Mouse (Mus musculus) Muller cell, postnatal 12 days (primary cell): ENCODE results near the gene Ninj1.
A peak's percentile ranks its signal among the peaks of the same experiment; 100 is the strongest.

Experiments
- DNase-seq: peaks from one replicate; pipeline ENCODE4 v3.0.0-alpha.2; 2015; ENCODE audit errors: inconsistent ontology term

Gene Ninj1

DNA sequence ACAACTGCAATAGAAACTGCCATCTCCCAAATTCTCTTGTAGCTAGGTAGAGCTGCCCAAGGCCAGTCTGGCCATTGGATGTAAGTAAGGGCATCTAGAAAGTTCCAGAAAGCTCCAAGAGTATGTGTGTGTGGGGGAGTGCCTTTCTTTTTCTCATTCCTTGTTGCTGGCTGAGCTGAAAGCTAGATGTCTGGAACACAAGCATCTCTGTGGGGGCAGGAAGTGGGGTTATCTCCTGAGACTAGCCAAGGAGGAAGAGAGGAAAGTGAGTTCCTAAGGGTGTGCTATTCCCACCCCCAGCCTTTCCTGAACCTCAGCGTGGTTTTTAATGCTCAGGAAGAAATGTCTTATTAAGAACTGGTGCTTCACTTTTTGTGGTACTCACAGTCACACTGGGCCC lies 15.6 kb upstream of the Ninj1 start:
- no peak for DNase-seq

DNA sequence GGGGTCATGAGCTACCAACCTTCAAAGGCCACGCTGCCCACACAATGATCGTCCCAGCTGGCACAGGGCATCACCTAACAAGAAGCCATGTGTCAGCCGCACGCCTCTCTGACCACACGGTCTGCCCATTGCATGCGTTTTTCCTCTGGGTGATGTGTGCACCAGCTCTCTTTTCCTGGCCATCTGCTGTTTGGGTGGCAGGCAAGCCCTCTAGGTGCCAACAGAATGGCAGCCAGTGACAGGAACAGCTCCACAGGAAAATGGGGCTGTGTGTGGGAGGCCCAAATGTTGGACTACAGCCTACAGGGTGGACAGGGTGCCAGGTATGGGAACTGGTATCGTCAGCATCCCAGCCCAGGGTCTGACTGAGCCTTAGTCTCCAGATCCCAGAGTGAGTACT lies 14.9 kb upstream of the Ninj1 start:
- no peak for DNase-seq

DNA sequence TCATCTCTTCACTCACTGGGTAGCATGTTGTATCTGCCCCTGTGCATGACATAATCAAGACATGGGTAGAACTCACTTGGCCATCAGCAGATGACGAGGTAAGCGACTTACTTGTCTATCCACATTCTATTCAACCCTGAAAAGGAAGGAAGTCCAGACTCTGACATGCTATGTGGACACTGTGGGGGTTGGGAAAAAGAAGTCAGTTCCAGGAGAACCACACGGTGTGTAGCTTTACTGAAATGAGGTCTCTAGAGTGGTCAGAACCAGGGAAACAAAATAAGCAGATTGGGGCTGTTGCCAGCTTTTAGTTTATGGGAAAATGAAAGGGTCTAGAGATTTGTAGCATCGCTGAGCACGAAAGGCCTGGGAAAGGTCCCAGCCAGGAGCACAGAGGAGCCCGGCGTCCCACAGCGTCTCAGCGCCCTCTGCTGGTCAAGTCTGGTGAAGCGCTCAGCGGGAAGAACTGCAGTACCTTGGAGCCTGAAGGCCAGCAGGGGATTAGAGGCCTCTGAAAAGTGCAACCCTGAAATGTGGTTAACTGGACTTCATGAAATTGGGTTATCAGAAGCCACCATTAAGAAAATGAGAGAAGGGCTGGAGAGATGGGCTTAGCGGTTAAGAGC lies 14.2 kb upstream of the Ninj1 start:
- DNase-seq = peak; percentile 82

DNA sequence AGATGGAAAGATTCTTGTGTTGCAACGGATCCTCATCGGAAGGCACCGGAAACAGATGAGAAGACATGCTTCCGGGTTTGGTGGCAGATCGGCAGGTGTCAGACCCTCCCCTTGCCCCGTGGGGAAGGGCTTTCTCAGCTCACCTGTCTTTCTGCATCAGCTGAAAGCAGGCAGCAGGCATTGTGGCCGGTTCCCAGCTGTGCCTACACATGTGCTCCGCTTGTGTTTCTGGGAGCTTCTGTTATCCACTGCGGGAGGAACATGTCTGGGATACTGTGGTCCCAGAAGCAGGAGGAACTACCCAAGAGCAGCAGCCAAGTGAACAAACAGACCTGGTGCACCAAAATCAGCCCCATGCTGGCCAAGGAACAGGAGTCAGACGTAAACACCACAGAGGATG lies 11.8 kb upstream of the Ninj1 start:
- no peak for DNase-seq

DNA sequence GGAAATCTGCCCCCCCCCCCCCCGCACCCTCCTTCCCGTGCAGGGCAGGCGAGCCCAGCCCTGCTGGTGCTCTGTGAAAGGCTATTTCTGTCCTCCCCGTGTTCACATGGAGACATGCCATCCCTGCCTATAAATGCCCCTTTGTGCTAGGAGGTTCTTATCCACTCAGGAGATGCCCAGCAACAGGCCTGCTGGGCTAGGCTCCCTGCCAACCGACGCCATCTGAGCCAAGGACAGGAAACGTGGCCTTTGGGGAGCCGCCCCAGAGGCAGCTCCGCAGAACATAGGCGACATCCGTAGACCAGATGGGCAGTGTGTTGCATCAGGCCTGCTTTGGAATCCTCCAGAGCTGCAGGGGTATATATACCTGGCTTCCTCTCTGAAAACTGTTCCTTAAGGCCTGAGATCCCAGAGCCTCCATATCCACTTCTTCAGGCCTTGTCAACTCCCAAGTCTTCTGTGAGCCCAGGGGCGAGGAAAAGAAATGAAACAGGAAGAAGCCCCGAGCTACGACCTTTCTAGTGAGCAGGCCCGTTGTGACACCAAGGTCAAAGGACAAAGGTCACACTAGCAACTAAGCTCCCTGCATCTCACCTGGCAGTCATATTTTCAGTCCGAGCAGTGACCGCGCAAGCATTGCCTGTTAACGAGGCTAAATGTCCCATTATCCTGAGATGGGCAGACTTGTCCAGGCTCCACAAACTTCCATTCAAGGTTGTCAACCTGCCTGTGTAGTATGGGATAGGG lies 8.3 kb upstream of the Ninj1 start:
- peak; percentile 90 for DNase-seq

DNA sequence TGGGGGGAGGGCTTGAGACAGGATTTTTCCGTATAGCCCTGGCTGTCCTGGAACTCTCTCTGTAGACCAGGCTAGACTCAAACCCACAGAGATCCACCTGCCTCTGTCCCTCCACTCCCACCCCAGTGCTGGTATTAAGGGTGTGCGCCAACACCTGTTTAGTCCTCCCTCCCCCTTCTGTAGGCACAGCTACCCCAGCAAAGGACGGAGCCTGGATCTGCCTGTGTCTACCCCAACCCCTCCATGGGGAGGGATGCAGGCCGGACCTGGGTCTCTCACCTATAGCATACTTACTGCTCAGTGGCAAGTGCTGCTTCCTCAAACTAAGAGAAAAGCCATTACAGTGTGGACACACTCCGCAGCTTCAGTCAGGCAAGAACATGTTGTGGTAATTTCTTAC lies 7.0 kb upstream of the Ninj1 start:
- DNase-seq = no peak

DNA sequence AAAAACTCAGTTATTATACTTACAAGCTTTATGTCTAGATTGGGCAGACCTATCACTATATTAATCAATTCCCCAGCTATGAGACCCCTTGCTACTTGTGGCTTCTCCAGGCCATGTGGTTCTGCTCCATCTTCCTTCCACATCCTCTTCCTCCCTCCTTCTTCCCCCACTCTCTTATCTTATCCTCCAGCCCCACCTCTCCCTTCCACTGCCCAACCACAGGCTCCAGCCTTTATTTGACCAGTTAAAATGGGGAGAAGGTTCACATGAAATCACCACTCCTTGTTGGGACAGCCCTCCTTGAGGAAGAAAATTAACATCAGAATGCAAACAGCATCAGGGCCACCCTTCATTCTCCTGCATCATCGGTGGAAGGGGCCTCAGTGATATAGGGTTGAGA lies 6.6 kb upstream of the Ninj1 start:
- DNase-seq = no peak

DNA sequence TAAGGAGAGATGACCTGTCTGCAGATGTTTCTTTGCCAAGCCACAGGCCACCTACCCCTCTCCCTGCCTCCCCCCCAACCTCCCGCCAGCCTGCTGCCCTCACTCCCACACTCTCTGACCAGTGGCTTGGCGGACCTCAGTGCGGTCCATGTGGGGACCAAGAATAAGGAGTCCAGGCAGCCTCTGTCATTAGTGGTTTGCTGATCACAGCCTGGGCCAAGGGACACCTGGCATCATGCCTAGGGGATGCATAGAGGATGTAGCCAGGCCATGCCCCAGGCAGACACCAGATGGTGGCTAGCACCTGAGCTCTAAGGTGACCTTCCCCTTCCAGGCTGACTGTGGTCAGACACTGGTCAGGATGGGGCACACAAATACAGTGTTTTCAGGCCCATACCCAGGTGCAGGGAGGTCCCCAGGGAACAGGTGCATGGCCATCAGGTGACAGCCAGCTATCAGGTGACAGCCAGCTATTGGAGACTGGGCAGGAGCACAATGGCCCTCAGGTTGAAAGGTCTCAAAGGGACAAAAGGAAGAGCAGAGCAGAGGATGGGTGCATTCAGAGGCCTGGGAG lies 5.8 kb upstream of the Ninj1 start:
- peak; percentile 60 for DNase-seq

DNA sequence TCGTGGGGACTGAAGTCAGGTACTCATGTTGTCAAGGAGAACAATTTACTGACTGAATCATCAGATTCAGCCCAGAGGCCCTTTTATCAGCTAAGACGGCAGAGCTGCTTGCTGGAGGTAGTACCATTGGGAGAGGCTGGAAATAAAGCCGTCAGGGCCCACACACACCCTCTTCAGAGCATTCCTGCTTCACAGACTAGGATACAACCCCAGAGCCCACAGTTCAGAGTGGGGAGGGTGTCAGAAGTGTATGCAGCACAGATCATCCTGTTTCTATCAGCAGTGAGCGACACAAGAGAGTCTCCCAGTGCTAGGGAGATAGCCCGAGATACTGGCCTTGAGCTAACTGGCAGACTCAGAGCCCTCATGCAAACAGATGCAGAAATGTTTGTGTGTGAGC lies 4.1 kb upstream of the Ninj1 start:
- no peak for DNase-seq

DNA sequence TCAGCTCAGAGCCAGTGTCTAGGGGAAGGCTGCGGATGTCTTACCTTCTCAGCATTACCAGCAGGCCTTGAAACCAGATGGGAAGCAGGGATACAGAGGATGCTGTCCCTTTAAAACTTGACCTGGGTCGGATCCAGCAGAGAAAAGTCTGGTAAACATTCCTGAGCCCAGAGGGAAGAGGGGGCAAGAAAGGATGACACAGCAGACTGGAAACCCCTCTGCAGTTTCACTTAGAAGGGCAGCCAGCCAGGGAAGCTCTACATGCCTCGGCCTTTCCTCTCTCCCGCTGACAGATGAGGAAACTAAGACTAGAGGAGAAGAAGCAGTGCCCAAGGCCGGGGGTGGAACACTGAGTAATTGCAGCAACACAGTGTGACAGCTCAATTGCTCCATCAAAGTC lies 3.6 kb upstream of the Ninj1 start:
- no peak for DNase-seq

DNA sequence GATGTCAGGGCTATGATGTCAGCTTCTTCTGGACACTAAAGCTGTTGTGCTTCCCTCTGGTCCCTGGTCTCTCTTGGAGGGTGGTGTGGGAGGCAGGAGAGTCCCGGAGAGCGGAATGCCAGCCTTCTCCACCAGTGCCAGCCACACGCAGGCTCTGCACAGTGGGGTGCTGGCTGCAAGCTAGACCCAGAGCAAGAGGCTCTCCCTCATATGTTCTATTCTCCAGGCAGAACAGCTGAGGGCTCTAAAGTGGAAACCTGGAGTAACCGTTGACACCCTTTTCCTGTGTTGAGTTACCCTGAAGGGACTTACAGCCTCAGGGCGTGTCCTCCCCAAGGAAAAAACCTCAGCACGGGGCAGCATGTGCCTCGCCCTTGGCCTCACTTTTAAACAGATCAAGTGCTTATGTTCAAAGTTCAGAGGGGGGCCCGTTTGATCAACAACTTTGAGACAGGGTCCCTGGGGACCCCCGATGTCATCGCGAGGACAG lies 442 bp upstream of the Ninj1 start:
- no peak for DNase-seq

DNA sequence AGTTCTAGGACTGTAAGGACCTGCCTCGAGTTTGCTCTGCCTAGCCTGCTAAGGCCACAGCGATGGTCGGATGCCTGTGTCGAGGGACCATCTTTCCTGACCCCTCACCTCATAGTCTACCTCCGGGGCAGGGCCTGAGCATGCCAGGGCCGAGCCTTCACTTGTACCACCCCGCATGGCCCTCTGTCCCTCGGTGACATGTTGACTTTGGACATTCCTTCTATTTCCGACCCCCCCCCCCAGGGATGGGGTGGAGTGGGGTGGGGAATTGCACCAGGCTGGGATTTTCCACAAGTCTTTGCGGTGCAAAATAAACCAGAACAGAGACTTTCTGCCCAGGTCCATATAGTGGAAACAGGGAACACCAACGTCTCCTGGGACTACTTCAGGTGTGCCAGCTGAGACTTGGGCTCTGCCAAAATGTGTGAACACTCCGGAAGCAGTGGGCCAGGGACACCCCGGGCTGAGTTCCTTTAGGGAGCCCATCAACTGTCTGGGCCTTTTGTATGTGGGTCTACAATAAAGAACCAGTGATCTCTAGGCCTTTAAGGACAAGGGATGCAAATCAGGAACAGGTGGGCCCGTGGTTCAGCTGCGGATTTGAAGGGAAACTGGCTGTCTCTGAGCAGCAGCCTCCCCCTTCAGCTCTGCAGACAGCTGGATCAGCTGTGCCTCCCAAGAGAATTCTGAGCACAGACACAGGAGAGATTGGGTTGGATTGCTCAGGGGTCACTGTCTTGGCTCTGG lies 1.1 kb downstream of the Ninj1 start:
- DNase-seq = no peak

DNA sequence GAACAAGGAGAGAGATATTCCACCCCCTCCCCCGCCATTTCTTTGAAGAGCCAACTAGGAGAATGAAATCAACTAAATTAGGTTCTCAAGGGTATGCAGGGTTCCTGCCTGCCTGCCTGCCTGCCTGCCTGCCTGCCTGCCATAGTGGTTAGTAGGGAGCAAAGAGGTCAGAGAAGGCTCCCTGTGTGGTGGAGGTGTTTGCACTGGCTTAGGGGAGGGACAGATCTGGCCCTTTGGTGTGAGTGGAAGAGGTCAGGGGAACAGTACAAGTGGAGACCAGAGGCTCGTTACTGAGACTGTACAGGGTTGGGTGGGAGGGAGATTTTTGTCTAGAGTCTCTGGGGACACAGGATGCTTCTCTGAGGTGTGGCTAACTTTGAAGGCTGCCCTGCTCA lies 1.7 kb downstream of the Ninj1 start:
- DNase-seq = no peak

DNA sequence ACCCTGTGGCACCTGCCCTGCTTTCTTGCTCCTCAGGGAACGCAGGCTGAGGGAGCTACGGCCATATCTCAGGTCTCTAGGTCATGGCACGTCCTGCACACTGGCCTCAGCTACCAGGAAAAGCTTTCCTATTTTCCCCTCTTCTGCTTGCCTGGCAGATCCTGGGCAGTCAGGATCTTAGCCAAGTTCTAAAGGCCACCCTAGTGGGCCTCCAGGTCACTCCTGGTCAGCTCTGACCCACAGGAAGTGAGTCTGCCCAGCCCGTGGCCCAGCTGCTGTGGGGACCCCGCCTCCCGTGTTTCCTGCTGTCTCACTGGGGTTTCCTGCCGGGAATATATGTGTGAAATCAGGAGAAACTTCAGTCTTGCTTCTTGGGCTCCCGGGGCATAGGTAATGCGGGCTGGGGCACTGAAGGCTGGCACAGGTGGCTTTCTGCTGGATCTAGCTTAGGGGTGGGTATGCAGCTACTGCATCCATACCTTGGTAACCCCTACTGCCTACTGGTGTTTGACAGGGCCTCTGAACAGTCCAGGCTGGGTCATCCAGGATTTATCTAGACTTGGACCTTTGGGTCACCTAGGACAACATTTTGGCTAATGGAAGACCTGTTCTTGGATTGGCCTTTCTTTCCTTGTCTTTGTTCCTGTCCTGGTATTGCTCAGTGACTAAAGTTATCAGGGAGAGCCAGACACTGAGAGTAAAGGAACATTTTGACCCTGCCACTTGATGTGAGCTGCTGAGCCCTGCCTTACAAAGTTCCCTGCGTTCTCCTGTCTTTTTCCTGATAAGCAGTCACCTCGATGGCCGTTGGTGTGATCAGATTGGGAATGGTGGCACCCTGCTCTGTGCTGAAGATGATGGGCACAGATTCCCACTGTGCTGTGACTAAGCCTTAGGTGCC lies 2.9 kb downstream of the Ninj1 start:
- DNase-seq = no peak

DNA sequence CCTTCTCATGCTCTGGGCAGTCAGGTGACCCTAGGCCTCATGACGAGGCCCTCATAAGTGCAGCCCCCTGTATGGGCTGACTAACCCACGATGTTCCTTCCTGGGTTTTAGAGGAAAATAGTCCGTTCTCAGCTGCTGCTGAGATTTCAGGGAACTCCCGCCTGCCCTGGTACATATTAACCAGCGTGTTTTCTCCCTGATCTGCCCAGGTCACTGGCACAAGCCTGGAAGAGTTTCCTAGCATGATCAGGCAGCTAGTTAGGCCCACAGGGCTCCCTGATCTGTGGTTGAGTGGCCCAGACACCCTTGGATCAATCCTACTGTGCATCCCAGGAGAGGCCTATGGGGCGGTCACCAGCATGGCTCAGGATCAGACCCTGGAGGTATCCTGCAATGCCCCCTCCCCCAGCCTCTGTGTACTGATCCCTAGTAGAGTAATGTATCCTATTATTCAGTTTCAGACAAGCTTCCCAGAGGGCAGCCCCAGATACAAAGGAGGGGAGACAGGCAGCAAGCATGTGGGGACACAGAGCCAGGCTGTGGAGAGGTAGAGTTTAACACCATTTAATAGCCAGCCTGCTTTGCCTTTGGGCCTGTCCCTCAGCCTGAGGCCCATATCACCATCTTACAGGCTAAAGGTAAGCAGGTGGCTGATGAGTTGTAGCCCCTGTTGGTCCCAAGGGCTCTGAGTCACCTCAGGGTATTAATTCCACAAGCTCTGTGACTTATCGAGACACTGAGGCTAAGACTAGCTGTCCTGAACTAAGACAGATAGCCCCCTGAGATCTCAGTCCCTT lies 3.8 kb downstream of the Ninj1 start:
- no peak for DNase-seq

DNA sequence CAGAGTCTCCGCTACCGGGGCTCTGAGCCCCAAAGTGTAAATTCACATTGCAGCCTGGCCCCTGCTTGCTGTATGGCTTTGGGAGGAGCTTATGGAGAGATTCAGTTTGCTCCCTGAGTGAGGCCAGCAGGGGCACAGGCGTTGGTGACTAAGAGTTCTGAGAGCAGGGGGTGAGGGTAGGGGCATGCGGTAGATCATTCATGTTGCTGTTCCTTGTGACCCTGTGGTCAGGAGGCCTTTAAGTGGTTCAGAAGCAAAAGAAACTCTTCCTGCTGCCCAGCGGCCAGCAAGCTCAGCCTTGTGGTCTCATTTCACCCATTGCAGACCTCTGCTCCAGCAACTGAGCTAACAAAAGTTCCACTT lies 4.4 kb downstream of the Ninj1 start:
- DNase-seq = peak; percentile 66

DNA sequence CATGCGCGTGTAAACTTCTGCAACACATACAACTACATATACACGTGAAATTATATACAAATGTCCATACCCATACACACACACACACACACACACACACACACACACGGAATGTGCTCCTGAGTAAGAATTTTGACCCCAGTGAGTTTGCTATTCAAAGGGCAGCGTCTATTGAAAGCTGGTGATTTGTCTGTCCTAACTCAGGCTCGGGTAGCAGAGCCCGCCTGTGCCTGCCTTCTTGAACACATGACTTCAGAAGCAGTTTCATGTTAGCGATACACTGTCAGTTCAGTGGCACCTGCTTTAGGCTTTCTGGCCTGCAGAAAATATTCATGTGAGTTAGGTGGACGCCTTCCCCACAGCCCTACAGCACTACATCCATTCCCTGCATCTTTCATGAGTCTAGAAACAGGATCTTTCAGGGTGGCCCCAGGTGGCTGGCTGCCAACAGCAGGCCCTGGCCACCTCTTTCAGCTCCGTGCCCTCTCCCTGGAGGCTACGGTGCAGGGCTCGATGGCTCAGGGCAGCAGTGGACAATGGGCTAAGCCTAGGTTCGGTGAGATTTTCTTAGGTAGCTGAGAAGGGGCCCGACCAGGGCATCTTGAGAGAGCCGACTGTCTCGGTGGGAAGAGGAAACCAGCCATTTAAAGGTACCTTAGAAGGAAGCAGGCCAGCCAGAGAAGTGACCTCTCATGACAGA lies 5.0 kb downstream of the Ninj1 start:
- DNase-seq = peak; percentile 24

DNA sequence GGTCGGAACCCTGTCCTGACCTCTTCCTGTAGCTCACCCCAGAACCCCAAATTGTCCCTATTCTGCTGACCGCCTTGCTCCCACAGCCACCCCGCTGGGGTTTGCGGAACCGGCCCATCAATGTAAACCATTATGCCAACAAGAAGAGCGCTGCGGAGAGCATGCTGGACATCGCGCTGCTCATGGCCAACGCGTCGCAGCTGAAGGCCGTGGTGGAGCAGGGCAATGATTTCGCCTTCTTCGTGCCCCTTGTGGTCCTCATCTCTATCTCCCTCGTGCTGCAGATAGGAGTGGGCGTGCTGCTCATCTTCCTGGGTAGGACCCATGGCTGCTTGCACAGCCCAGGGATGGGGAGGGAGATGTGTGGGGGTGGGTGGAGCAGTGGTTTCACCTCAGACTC lies 6.4 kb downstream of the Ninj1 start:
- no peak for DNase-seq

DNA sequence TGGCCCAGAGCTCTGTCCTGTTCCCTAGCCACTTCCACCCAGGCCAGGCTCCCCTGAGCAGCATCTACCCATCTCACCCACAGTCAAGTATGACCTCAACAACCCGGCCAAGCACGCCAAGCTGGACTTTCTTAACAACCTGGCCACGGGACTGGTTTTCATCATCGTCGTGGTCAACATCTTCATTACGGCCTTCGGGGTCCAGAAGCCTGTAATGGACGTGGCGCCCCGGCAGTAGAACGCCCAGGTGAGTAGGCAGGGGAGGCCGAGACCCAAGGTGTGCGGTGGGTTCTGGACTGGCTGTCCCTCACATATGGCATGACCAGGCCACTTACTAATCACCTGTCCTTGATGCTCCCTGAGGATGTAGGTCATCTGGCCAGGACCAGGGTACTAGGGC lies 7.5 kb downstream of the Ninj1 start:
- DNase-seq = no peak

DNA sequence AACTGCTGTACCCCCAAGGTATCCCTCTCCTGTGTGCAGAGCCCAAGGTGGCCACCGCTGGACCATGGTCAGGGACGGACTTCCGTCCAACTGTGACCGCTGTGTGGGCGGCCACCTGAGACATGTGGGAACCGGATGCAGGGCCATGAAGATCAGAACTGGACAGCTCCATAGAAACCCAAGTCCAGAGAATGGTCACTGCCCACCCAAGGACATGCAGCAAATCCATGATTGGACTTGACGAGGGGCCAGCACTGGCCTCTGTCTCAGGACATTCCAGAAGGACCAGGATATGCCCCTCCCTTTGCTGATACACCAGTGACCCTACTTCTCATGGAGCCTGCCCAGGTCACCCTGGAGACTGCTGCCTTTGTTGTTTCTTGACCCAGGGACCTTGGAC lies 8.4 kb downstream of the Ninj1 start:
- no peak for DNase-seq
